Mouse (Mus musculus) urinary bladder, adult 18-20 months (tissue): ENCODE measurements at regions not wholly inside any gene's neighbourhood (a gene's known extent, or its start where the extent isn't known, plus 50 kb on each side); places are given as distances from the start of the nearest gene placed in this dataset.
A peak's percentile ranks its signal among the peaks of the same experiment; 100 is the strongest.

Experiments used
- DNase-seq, 2 experiments: peaks; one replicate each; pipeline ENCODE4 v3.0.0; 2022; ENCODE audit warnings: low spot score in 2 of 2, mixed read lengths in 2 of 2

GRCm38 (mm10) chr2:166355446-166355845 lies 200.0 kb upstream of the Sulf2 start:
- no peak for DNase-seq

GRCm38 (mm10) chr2:166354391-166354790 lies 198.9 kb upstream of the Sulf2 start:
- DNase-seq = no peak

- no peak for DNase-seq
Observed at GRCm38 (mm10) chr2:166353447-166354111, 198.1 kb upstream of the Sulf2 start.

GRCm38 (mm10) chr2:166351984-166352383 lies 196.5 kb upstream of the Sulf2 start:
- DNase-seq = no peak

- no peak for DNase-seq
Observed at GRCm38 (mm10) chr2:166351581-166351980, 196.1 kb upstream of the Sulf2 start.

GRCm38 (mm10) chr2:166348654-166349053 lies 193.2 kb upstream of the Sulf2 start:
- DNase-seq = no peak

- DNase-seq = no peak
Observed at GRCm38 (mm10) chr2:166346421-166347182, 191.1 kb upstream of the Sulf2 start.

GRCm38 (mm10) chr2:166343551-166344340 lies 188.3 kb upstream of the Sulf2 start:
- no peak for DNase-seq

GRCm38 (mm10) chr2:166342407-166342806 lies 186.9 kb upstream of the Sulf2 start:
- no peak for DNase-seq

- no peak for DNase-seq
Observed at GRCm38 (mm10) chr2:166340196-166340595, 184.7 kb upstream of the Sulf2 start.

GRCm38 (mm10) chr2:166339427-166339826 lies 184.0 kb upstream of the Sulf2 start:
- no peak for DNase-seq

- peak in 1 of 2 experiments; percentile 22 for DNase-seq
Observed at GRCm38 (mm10) chr2:166338396-166339085, 183.1 kb upstream of the Sulf2 start.

- no peak for DNase-seq
Observed at GRCm38 (mm10) chr2:166337666-166338065, 182.2 kb upstream of the Sulf2 start.

- no peak for DNase-seq
Observed at GRCm38 (mm10) chr2:166335702-166336101, 180.2 kb upstream of the Sulf2 start.

- DNase-seq = no peak
Observed at GRCm38 (mm10) chr2:166334559-166334958, 179.1 kb upstream of the Sulf2 start.

- DNase-seq = no peak
Observed at GRCm38 (mm10) chr2:166333818-166334217, 178.4 kb upstream of the Sulf2 start.

- DNase-seq = no peak
Observed at GRCm38 (mm10) chr2:166332748-166333417, 177.4 kb upstream of the Sulf2 start.

- DNase-seq = no peak
Observed at GRCm38 (mm10) chr2:166331192-166331591, 175.7 kb upstream of the Sulf2 start.

- no peak for DNase-seq
Observed at GRCm38 (mm10) chr2:166330364-166330763, 174.9 kb upstream of the Sulf2 start.

- no peak for DNase-seq
Observed at GRCm38 (mm10) chr2:166329556-166330340, 174.3 kb upstream of the Sulf2 start.
